Mouse (Mus musculus): ENCODE results near the gene Cmss1. TPM values are rescaled to one million over a fixed set of nuclear protein-coding genes. Genes with fewer than 3 reads are reported as not detected.

The Cmss1 gene
- polyA plus RNA-seq, 2 experiments, result 6.0 to 23.0 TPM

GRCm38 (mm10) chr16:57267068-57267467, 339.6 kb downstream of the Cmss1 start:
- no peak for DNase-seq (ENCODE audit: low read depth in 3 of 3, low spot score in 3 of 3)
- Histone ChIP-seq H3K4me2 (ENCODE audit: low read depth) (no peak overlapping the region), H3K4me3 (ENCODE audit: insufficient read depth in 1 of 2, low read depth in 2 of 2, low read length in 2 of 2) (no peak overlapping the region), H3K27ac (no peak overlapping the region), H3K9ac (replicated peaks) (no peak overlapping the region), H3K27me3 (ENCODE audit: control insufficient read depth, insufficient read depth, low read length) (no peaks in the 10 kb centered on the region), H3K4me1 (replicated peaks; ENCODE audit: control insufficient read depth in 2 of 2, insufficient read depth in 2 of 2, low read length in 1 of 2) (no peaks in the 10 kb centered on the region), H3K9me3 (ENCODE audit: control insufficient read depth, low read length) (no peaks in the 10 kb centered on the region), H3K36me3 (replicated peaks; ENCODE audit: control insufficient read depth, insufficient read depth, low read depth) (no peaks in the 10 kb centered on the region)
- TF ChIP-seq EP300 (IDR thresholded peaks at IDR 0.05; ENCODE audit: low read depth) (no peak), CTCF (IDR thresholded peaks at IDR 0.05; ENCODE audit: low read depth) (no peak)
- no peak for ATAC-seq (ENCODE audit: insufficient read depth)
- 4% methylated on average over 1 of the region's 1 CpGs for WGBS (ENCODE audit: insufficient replicate concordance)

DNA sequence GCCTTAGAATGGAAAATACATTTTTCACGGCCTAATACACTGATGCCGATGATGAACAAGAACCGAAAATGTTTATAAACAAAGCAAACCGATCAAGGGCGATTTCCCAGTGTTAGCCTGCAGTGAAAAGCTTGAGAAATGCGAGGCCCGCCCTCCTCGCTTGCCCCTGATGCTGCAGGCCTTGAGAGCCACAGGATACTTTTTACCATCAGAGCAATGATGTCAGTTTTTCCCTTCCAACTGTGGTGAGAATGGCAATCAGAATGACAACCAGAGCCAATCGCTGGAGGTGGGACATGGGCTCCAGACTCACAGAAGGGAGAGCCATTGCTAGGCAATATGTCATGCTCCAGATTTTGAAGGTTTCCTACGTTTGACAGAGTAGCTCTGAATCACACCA, 346.5 kb downstream of the Cmss1 start:
- no peaks in the 10 kb centered on the region for H3K27me3 ChIP-seq (ENCODE audit: control insufficient read depth, insufficient read depth, low read length)
- no peak overlapping the region for H3K4me3 ChIP-seq (ENCODE audit: insufficient read depth in 1 of 2, low read depth in 2 of 2, low read length in 2 of 2)
- TF ChIP-seq EP300 (IDR thresholded peaks at IDR 0.05; ENCODE audit: low read depth) (no peak), CTCF (IDR thresholded peaks at IDR 0.05; ENCODE audit: low read depth) (no peak)
- no peak overlapping the region for H3K4me2 ChIP-seq (ENCODE audit: low read depth)
- H3K9ac ChIP-seq (replicated peaks), result no peak overlapping the region
- ATAC-seq (ENCODE audit: insufficient read depth) (no peak), DNase-seq (ENCODE audit: low read depth in 3 of 3, low spot score in 3 of 3) (no peak)
- H3K36me3 ChIP-seq (replicated peaks; ENCODE audit: control insufficient read depth, insufficient read depth, low read depth), result no peaks in the 10 kb centered on the region
- H3K9me3 ChIP-seq (ENCODE audit: control insufficient read depth, low read length), result no peaks in the 10 kb centered on the region
- H3K27ac ChIP-seq, result no peak overlapping the region
- WGBS (ENCODE audit: insufficient replicate concordance), result 70% methylated on average over 10 of the region's 10 CpGs
- no peaks in the 10 kb centered on the region for H3K4me1 ChIP-seq (replicated peaks; ENCODE audit: control insufficient read depth in 2 of 2, insufficient read depth in 2 of 2, low read length in 1 of 2)

- H3K27ac ChIP-seq, result no peak overlapping the region
- no peak overlapping the region for H3K9ac ChIP-seq (replicated peaks)
- H3K36me3 ChIP-seq (replicated peaks; ENCODE audit: control insufficient read depth, insufficient read depth, low read depth), result no peaks in the 10 kb centered on the region
- no peaks in the 10 kb centered on the region for H3K9me3 ChIP-seq (ENCODE audit: control insufficient read depth, low read length)
- H3K4me3 ChIP-seq (ENCODE audit: insufficient read depth in 1 of 2, low read depth in 2 of 2, low read length in 2 of 2), result no peak overlapping the region
- H3K27me3 ChIP-seq (ENCODE audit: control insufficient read depth, insufficient read depth, low read length), result no peaks in the 10 kb centered on the region
- H3K4me2 ChIP-seq (ENCODE audit: low read depth), result no peak overlapping the region
- H3K4me1 ChIP-seq (replicated peaks; ENCODE audit: control insufficient read depth in 2 of 2, insufficient read depth in 2 of 2, low read length in 1 of 2), result no peaks in the 10 kb centered on the region
- TF ChIP-seq CTCF (IDR thresholded peaks at IDR 0.05; ENCODE audit: low read depth), result no peak
- TF ChIP-seq EP300 (IDR thresholded peaks at IDR 0.05; ENCODE audit: low read depth), result no peak
- no peak for DNase-seq (ENCODE audit: low read depth in 3 of 3, low spot score in 3 of 3)
- 63% methylated on average over 11 of the region's 13 CpGs for WGBS (ENCODE audit: insufficient replicate concordance)
- ATAC-seq (ENCODE audit: insufficient read depth), result no peak
These were observed 347.1 kb downstream of the Cmss1 start for GRCm38 (mm10) chr16:57259356-57260083.

Other genes starting within 250 kb of the Cmss1 start
- gene Col8a1, start 147.9 kb upstream of the Cmss1 start, polyA plus RNA-seq (2012; rRNA removed), result 0.03 and 0.07 TPM in 2 replicates
- 0.01 and 0.06 TPM in 2 replicates for gene Col8a1, start 147.9 kb upstream of the Cmss1 start, polyA plus RNA-seq (2014; fragmentation: Nextera tagmentation; extraction: Ambion mirVana)